Mouse (Mus musculus): ENCODE measurements around the gene Med23.

Med23 gene

GRCm38 (mm10) chr10:24961889-24962288, 92.1 kb downstream of the Med23 start:
- DNase-seq (ENCODE audit: low spot score) = no peak
